Mouse (Mus musculus): ENCODE measurements at regions not wholly inside any gene's neighbourhood (a gene's known extent, or its start where the extent isn't known, plus 50 kb on each side); places are given as distances from the start of the nearest gene placed in this dataset.

DNA sequence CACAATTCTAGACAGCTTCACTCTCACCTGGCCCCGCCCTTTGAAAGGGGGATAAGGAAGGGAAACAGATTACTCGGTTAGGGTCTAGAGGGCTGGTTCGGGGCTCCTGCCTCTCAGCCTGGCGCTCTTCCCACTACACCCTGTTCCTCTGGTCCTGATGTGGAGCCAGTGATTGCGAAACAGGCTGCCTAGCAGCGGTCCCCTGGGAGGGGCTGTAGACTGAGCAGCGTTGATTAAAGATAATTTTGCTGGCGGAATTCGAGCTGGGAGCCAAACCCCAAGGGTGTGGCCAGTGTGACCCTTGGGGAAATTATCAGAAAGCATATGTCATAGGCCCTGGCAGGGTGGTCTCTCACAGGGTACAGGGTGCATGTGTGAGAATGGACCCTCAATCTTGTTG, 59.9 kb upstream of the Ampd3 start:
- H3K36me3 ChIP-seq (ENCODE audit: control insufficient read depth, insufficient read depth, low read length, poor library complexity, severe bottlenecking) = no peaks in the 10 kb centered on the region
- no peak for DNase-seq (ENCODE audit: low read depth, low spot score)
- no peaks in the 10 kb centered on the region for H3K27me3 ChIP-seq (ENCODE audit: control insufficient read depth, insufficient read depth, low read length, poor library complexity, severe bottlenecking)

DNA sequence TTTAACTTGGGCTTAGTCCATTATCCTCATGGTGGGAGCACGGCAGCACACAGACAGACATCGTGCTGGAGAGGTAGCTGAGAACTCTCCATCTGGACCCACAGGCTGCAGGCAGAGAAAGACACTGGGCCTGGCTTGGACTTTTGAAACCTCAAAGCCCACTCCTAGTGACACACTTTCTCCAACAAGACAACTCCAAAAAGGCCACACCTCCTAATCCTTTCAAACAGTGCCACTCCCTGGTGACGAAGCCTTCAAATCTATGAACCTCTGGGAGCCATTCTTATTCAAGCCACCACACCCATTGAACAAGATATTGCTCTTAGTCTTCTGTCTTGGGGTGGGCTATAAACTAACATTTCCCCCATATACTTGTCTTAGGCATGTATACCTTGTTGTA, 59.2 kb upstream of the Ampd3 start:
- no peak for DNase-seq (ENCODE audit: low read depth, low spot score)
- H3K36me3 ChIP-seq (ENCODE audit: control insufficient read depth, insufficient read depth, low read length, poor library complexity, severe bottlenecking) = no peaks in the 10 kb centered on the region

GRCm38 (mm10) chr7:110709606-110710005, 58.4 kb upstream of the Ampd3 start:
- Histone ChIP-seq H3K36me3 (ENCODE audit: control insufficient read depth, insufficient read depth, low read length, poor library complexity, severe bottlenecking) (no peaks in the 10 kb centered on the region), H3K27me3 (ENCODE audit: control insufficient read depth, insufficient read depth, low read length, poor library complexity, severe bottlenecking) (no peaks in the 10 kb centered on the region)
- no peak for DNase-seq (ENCODE audit: low read depth, low spot score)

More for the DNA sequence above, 59.2 kb upstream of the Ampd3 start:
- H3K27me3 ChIP-seq (ENCODE audit: control insufficient read depth, insufficient read depth, low read length, poor library complexity, severe bottlenecking) = no peaks in the 10 kb centered on the region

GRCm38 (mm10) chr7:110710256-110710962, 57.6 kb upstream of the Ampd3 start:
- peak; percentile 22 for DNase-seq (ENCODE audit: low read depth, low spot score)
- H3K27me3 ChIP-seq (ENCODE audit: control insufficient read depth, insufficient read depth, low read length, poor library complexity, severe bottlenecking) = no peaks in the 10 kb centered on the region
- H3K36me3 ChIP-seq (ENCODE audit: control insufficient read depth, insufficient read depth, low read length, poor library complexity, severe bottlenecking) = no peaks in the 10 kb centered on the region

DNA sequence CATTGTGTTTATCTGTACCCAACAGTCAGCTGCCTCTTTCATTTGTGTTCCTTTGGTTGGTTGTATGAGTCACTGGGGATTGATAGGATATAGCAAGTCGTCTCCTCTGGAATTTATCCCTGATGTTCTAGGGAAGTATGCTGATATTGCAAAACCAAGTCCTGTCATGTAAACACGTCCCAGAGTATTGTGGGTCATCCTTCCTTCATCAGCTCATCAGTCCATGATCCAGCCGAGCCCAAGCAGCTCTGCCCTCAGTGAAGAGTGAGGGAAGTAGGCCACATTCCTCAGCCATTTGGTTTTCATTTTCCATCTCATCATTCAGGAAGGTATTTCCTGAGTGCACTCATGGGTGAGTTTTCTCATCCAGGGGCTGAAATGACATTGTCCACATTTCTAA, 54.3 kb upstream of the Ampd3 start:
- Histone ChIP-seq H3K36me3 (ENCODE audit: control insufficient read depth, insufficient read depth, low read length, poor library complexity, severe bottlenecking) (no peaks in the 10 kb centered on the region), H3K27me3 (ENCODE audit: control insufficient read depth, insufficient read depth, low read length, poor library complexity, severe bottlenecking) (no peaks in the 10 kb centered on the region)
- no peak for DNase-seq (ENCODE audit: low read depth, low spot score)

DNA sequence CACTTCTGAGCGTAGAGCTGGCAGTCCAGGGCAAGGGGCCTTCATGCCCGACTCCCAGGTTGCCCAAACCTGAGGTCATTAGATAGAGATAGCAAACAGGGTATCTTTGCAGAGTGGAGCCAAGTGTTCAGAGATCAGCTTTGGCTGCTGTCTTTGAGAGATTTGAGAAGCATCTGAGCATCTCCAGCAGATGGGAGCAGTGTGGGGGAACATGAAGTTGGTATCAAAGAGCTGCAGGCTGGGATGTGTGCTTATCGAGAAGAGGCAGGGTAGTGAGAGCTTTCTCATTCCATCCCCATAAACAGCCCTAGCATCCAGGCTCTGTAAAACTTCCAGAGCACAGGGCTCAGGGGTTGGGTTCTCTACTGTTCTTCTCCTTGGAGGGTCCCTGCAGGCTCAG, 52.9 kb upstream of the Ampd3 start:
- Histone ChIP-seq H3K36me3 (ENCODE audit: control insufficient read depth, insufficient read depth, low read length, poor library complexity, severe bottlenecking) (no peaks in the 10 kb centered on the region), H3K27me3 (ENCODE audit: control insufficient read depth, insufficient read depth, low read length, poor library complexity, severe bottlenecking) (no peaks in the 10 kb centered on the region)
- no peak for DNase-seq (ENCODE audit: low read depth, low spot score)

GRCm38 (mm10) chr7:110715545-110715944, 52.5 kb upstream of the Ampd3 start:
- no peaks in the 10 kb centered on the region for H3K36me3 ChIP-seq (ENCODE audit: control insufficient read depth, insufficient read depth, low read length, poor library complexity, severe bottlenecking)
- DNase-seq (ENCODE audit: low read depth, low spot score) = no peak
- no peaks in the 10 kb centered on the region for H3K27me3 ChIP-seq (ENCODE audit: control insufficient read depth, insufficient read depth, low read length, poor library complexity, severe bottlenecking)

DNA sequence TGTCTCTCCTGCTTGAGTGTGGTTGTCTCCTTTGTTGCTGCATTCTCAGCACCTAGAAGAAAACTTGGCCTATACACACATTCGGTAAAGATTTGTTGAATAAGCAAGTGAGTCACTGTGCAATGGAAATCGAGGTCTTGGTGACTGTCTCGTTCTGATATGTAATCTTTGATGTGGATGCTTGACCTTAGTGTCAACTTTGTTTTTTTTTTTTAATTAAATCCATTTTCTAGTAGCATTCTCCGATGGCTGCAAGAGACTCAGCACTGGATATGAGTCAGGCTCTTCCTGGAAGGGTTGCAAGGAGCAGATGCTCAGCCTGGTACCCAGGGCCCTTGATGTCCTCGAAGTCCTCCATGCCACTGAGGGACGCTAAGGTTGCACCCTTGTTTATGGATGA, 50.9 kb upstream of the Ampd3 start:
- no peak for DNase-seq (ENCODE audit: low read depth, low spot score)
- Histone ChIP-seq H3K27me3 (ENCODE audit: control insufficient read depth, insufficient read depth, low read length, poor library complexity, severe bottlenecking) (no peaks in the 10 kb centered on the region), H3K36me3 (ENCODE audit: control insufficient read depth, insufficient read depth, low read length, poor library complexity, severe bottlenecking) (no peaks in the 10 kb centered on the region)

Data from splenic B cell, adult 2 months (primary cell).